ENCODE assay signal across 24 mouse cellular contexts in genomic region chr16:11623032-11623431, GRCm38 (mm10).
DNase-seq lines count a peak whose midpoint lies in the region; ATAC-seq lines count a peak whose summit lies in the region.
"Had no signal": no experiment of that assay in that cellular context is flagged by ENCODE, and none has a peak within 500 bp of the region (broad histone marks: within the 10 kb centered on the region; RNA-seq: fewer than 3 reads in every experiment).

No protein-coding gene starts in this region.

- no peaks in the 10 kb centered on the region for H3K9me3 ChIP-seq in kidney, embryonic 15.5 days (replicated peaks)
- H3K9me3 ChIP-seq: forebrain, embryonic 15.5 days; hindbrain, embryonic 10.5 days; intestine, embryonic 15.5 days; limb, embryonic 13.5 days; neural tube, embryonic 12.5 days had no signal

- no peaks in the 10 kb centered on the region for H3K36me3 ChIP-seq in kidney, embryonic 15.5 days
- H3K36me3 ChIP-seq in macrophage (ENCODE audit: inconsistent target): 0 out of 2 replicates have a peak, but pooled peaks cover 3% of the 10 kb centered on the region
- H3K36me3 ChIP-seq: forebrain, embryonic 15.5 days; hindbrain, embryonic 10.5 days; intestine, embryonic 15.5 days; limb, embryonic 13.5 days; neural tube, embryonic 12.5 days had no signal

- ATAC-seq in kidney, embryonic 15.5 days (replicated peaks; ENCODE audit: low FRiP score): no peak
- ATAC-seq: CD4-positive, CD25-positive, alpha-beta regulatory T cell, adult 4 months; forebrain, embryonic 15.5 days; hindbrain, embryonic 16.5 days; intestine, embryonic 15.5 days had no signal

- no peaks in the 10 kb centered on the region for H3K27me3 ChIP-seq in kidney, embryonic 15.5 days
- H3K27me3 ChIP-seq: forebrain, embryonic 15.5 days; intestine, embryonic 15.5 days; limb, embryonic 13.5 days; neural tube, embryonic 12.5 days had no signal

- no peaks in the 10 kb centered on the region; the same call in 1 of the 2 replicates for H3K79me2 ChIP-seq in macrophage (ENCODE audit: inconsistent target)

- H3K4me3 ChIP-seq in kidney, embryonic 15.5 days (replicated peaks): no peak overlapping the region
- H3K4me3 ChIP-seq in macrophage (ENCODE audit: inconsistent target): no peak overlapping the region
- H3K4me3 ChIP-seq: forebrain, embryonic 15.5 days; hindbrain, embryonic 10.5 days; intestine, embryonic 15.5 days; limb, embryonic 13.5 days; neural tube, embryonic 12.5 days had no signal

- no peak for DNase-seq in kidney, adult 11 months
- peak; percentile 21 for DNase-seq in thymus, postnatal 0 days (ENCODE audit: low spot score)
- no peak for DNase-seq in thymus, postnatal 4 days
- DNase-seq in right cerebral cortex, postnatal 14 days: no peak
- DNase-seq in lung, postnatal 14 days: no peak
- DNase-seq: adrenal gland, postnatal 36 days; cerebellum, adult 9-10 months; gastrocnemius, postnatal 10 days; heart, postnatal 10 days; kidney, postnatal 36 days; lung, embryonic 14.5 days; midbrain, embryonic 14.5 days; right cerebral cortex, adult 18-20 months; thymus, adult 18-20 months had no signal

- H3K4me2 ChIP-seq in kidney, embryonic 15.5 days: no peak overlapping the region
- H3K4me2 ChIP-seq: forebrain, embryonic 15.5 days; heart, embryonic 11.5 days; intestine, embryonic 15.5 days; limb, embryonic 13.5 days; lung, embryonic 14.5 days; neural tube, embryonic 12.5 days had no signal

- H3K4me1 ChIP-seq in kidney, embryonic 15.5 days: peaks cover 2% of the 10 kb centered on the region; the same call in 1 of the 2 replicates
- H3K4me1 ChIP-seq: forebrain, embryonic 15.5 days; intestine, embryonic 15.5 days; limb, embryonic 13.5 days; neural tube, embryonic 12.5 days had no signal

- 0 out of 2 replicates have a peak overlapping the region, but pooled peaks have one; percentile 29 for H3K27ac ChIP-seq in kidney, embryonic 15.5 days
- H3K27ac ChIP-seq in macrophage: peak overlapping the region; percentile 34; the same call in 1 of the 2 replicates
- H3K27ac ChIP-seq: forebrain, embryonic 15.5 days; hindbrain, embryonic 10.5 days; intestine, embryonic 15.5 days; limb, embryonic 13.5 days; neural tube, embryonic 12.5 days had no signal

- 85% methylated on average over 3 of the region's 3 CpGs for WGBS in kidney, embryonic 15.5 days
- WGBS in macrophage (ENCODE audit: missing documents): 91% methylated on average over 2 of the region's 3 CpGs

- H3K9ac ChIP-seq in kidney, embryonic 15.5 days: no peak overlapping the region
- H3K9ac ChIP-seq: forebrain, embryonic 15.5 days; intestine, embryonic 15.5 days; limb, embryonic 13.5 days; lung, embryonic 14.5 days; neural tube, embryonic 12.5 days had no signal
